12 mouse cellular contexts compared by ENCODE assay signal in the genomic region with DNA sequence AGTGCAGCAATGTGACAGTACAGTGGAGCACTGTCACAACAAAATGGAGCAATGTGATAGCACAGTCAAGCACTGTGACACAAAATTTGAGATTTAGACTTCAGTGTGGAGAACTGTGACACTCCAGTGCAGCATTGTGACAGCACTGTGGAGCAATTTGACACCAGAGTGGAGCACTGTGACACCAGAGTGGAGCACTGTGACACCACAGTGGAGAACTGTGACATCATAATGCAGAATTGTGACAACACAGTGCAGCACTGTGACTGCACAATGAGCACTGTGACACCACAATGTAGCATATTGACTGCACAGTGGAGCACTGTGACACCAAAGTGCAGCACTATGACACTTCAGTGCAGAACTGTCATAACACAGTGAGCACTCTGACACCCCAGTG.
A peak's percentile ranks its signal among the peaks of the same experiment; 100 is the strongest.
DNase-seq lines count a peak whose midpoint lies in the region; ATAC-seq and TF ChIP-seq lines count a peak whose summit lies in the region.
"Had no signal": no experiment of that assay in that cellular context is flagged by ENCODE, and none has a peak within 500 bp of the region (broad histone marks: within the 10 kb centered on the region; RNA-seq: fewer than 3 reads in every experiment).

No protein-coding gene starts in this region.

- H3K4me2 ChIP-seq in hindbrain, embryonic 11.5 days (replicated peaks; ENCODE audit: low read depth, low read length), result no peak overlapping the region
- H3K4me2 ChIP-seq in hindbrain, postnatal 0 days (ENCODE audit: low read depth, low read length), result no peak overlapping the region
- H3K4me2 ChIP-seq in intestine, embryonic 15.5 days (replicated peaks), result no peak overlapping the region
- no peak overlapping the region for H3K4me2 ChIP-seq in midbrain, embryonic 11.5 days

- H3K9me3 ChIP-seq in hindbrain, embryonic 11.5 days (ENCODE audit: control insufficient read depth, low read length), result peaks cover 49% of the 10 kb centered on the region
- peaks cover 28% of the 10 kb centered on the region; the same call in 1 of the 2 replicates for H3K9me3 ChIP-seq in hindbrain, postnatal 0 days (ENCODE audit: low read length)
- H3K9me3 ChIP-seq in intestine, embryonic 15.5 days, result 0 out of 2 replicates have a peak, but pooled peaks cover 2% of the 10 kb centered on the region
- peaks cover 56% of the 10 kb centered on the region for H3K9me3 ChIP-seq in midbrain, embryonic 11.5 days (ENCODE audit: control insufficient read depth, low read length)

- no peak overlapping the region for H3K4me3 ChIP-seq in hindbrain, embryonic 11.5 days (ENCODE audit: low read depth, low read length)
- no peak overlapping the region for H3K4me3 ChIP-seq in hindbrain, postnatal 0 days (ENCODE audit: low read length)
- H3K4me3 ChIP-seq in intestine, embryonic 15.5 days (replicated peaks), result no peak overlapping the region
- no peak overlapping the region for H3K4me3 ChIP-seq in midbrain, embryonic 11.5 days (ENCODE audit: low read depth, low read length)
- H3K4me3 ChIP-seq: layer of hippocampus, adult 2 months had no signal

- DNase-seq in hindbrain, embryonic 11.5 days (ENCODE audit: low spot score), result no peak
- no peak for DNase-seq in hindbrain, postnatal 0 days (ENCODE audit: low spot score)
- DNase-seq in midbrain, embryonic 11.5 days (ENCODE audit: low spot score, missing footprints), result no peak
- no peak for DNase-seq in urinary bladder, postnatal 25 days (ENCODE audit: low spot score)
- no peak for DNase-seq in adrenal gland, postnatal 25 days
- DNase-seq in lung, postnatal 10 days, result no peak
- DNase-seq: adrenal gland, adult 8-10 months; cerebellum, postnatal 36 days; retina, postnatal 1 day had no signal

- H3K4me1 ChIP-seq in hindbrain, embryonic 11.5 days (replicated peaks; ENCODE audit: control insufficient read depth, insufficient read depth, low read length), result no peaks in the 10 kb centered on the region
- no peaks in the 10 kb centered on the region for H3K4me1 ChIP-seq in hindbrain, postnatal 0 days (ENCODE audit: insufficient read depth, low read length)
- H3K4me1 ChIP-seq in intestine, embryonic 15.5 days (replicated peaks), result no peaks in the 10 kb centered on the region
- H3K4me1 ChIP-seq in midbrain, embryonic 11.5 days (ENCODE audit: control insufficient read depth, insufficient read depth, low read length), result no peaks in the 10 kb centered on the region

- peak; percentile 75 for ATAC-seq in hindbrain, embryonic 11.5 days (ENCODE audit: low FRiP score)
- ATAC-seq in hindbrain, postnatal 0 days, result no peak
- ATAC-seq in erythroblast, adult 5-6 weeks (replicated peaks; ENCODE audit: low FRiP score, poor library complexity, severe bottlenecking), result peak; percentile 78; the same call in 1 of the 2 replicates
- 0 out of 2 replicates have a peak, but pooled peaks have one; percentile 36 for ATAC-seq in intestine, embryonic 15.5 days
- ATAC-seq in midbrain, embryonic 11.5 days (ENCODE audit: low FRiP score), result peak; percentile 64; the same call in 1 of the 2 replicates

- TF ChIP-seq CTCF in hindbrain, postnatal 0 days (IDR thresholded peaks at IDR 0.05; ENCODE audit: low read depth), result no peak

- H3K36me3 ChIP-seq in hindbrain, embryonic 11.5 days (ENCODE audit: control insufficient read depth, insufficient read depth, low read length), result no peaks in the 10 kb centered on the region
- H3K36me3 ChIP-seq in hindbrain, postnatal 0 days (ENCODE audit: insufficient read depth, low read length), result no peaks in the 10 kb centered on the region
- H3K36me3 ChIP-seq in intestine, embryonic 15.5 days, result no peaks in the 10 kb centered on the region
- H3K36me3 ChIP-seq in midbrain, embryonic 11.5 days (ENCODE audit: control insufficient read depth, insufficient read depth, low read length), result no peaks in the 10 kb centered on the region

- H3K27me3 ChIP-seq in hindbrain, embryonic 11.5 days (ENCODE audit: control insufficient read depth, insufficient read depth, low read length), result no peaks in the 10 kb centered on the region
- no peaks in the 10 kb centered on the region for H3K27me3 ChIP-seq in hindbrain, postnatal 0 days (ENCODE audit: insufficient read depth, low read length)
- no peaks in the 10 kb centered on the region for H3K27me3 ChIP-seq in intestine, embryonic 15.5 days (replicated peaks)
- no peaks in the 10 kb centered on the region for H3K27me3 ChIP-seq in midbrain, embryonic 11.5 days (ENCODE audit: control insufficient read depth, insufficient read depth, low read length)

- no peak overlapping the region for H3K9ac ChIP-seq in hindbrain, embryonic 11.5 days (ENCODE audit: low read depth, low read length)
- H3K9ac ChIP-seq in hindbrain, postnatal 0 days (replicated peaks; ENCODE audit: low read length), result no peak overlapping the region
- no peak overlapping the region for H3K9ac ChIP-seq in intestine, embryonic 15.5 days
- no peak overlapping the region for H3K9ac ChIP-seq in midbrain, embryonic 11.5 days (ENCODE audit: low read length)

- H3K27ac ChIP-seq in hindbrain, embryonic 11.5 days (ENCODE audit: low read depth, low read length), result no peak overlapping the region
- H3K27ac ChIP-seq in hindbrain, postnatal 0 days, result no peak overlapping the region
- no peak overlapping the region for H3K27ac ChIP-seq in intestine, embryonic 15.5 days
- H3K27ac ChIP-seq in midbrain, embryonic 11.5 days (ENCODE audit: low read depth, low read length), result no peak overlapping the region
- H3K27ac ChIP-seq: layer of hippocampus, adult 2 months had no signal
